Mouse (Mus musculus): Measurements from ENCODE around the gene Ndufa4l2.

Ndufa4l2 gene

DNA sequence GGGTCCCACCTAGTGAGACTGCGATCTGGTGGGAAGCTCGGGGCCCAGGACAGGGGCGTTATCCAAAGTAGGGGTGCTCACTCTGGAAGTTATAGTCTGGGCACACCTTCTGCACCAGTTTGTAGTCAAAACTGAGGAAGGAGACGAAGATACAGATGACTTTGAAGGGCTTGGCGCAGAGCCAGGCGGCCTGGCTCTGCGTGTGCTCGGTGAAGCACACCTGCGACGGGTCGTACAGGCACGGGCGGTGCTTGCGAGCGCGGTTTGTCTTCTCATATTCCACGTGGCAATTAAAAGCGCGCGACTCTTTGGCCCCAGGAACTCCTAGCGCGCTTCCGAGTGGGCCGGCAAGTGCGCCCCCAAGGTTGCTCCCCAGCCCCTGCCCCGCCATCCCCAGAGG is 11.3 kb downstream of the Ndufa4l2 start:
- no peak for DNase-seq (ENCODE audit: low spot score in 2 of 2)

DNA sequence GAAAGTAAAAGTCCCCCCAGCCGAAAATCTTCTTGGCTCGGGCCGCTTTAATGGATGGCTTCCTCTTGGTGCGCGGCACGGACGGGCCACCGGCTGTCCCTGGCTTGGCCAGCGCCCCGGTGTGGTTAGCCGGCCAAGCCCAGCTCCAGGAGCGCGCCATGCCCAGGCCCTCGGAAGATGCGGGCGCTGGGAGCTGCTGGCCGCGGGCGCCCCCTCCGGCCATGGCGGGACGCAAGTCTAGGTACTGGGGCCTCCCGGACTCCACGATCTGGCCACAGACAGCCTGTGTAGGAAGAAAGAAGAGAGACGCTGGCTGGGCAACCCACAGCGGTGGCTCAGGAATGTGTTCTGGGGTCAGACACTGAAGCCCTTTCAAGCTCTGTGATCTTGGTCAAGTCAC is 11.9 kb downstream of the Ndufa4l2 start:
- DNase-seq (ENCODE audit: low spot score in 2 of 2) = peak in 1 of 2 experiments; percentile 76

DNA sequence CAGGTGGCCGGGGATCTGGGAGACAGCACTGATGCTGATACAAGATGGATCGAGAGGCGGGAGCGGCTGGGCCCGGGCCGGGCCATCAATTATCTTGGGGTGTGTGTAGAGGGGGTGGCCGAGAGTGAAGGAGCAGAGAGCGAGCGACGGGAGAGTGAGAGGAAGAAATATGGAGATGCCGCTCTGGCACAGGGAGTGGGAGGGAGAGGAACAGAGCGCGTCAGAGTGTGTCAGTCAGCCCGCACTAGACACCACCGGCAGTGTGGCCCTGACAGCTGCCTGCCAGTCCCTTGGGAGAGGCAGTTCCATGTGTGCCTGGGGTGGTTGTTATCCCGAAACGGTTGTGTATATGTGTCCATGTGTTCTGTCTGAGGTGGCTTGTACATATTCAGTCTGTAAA is 12.7 kb downstream of the Ndufa4l2 start:
- DNase-seq (ENCODE audit: low spot score in 2 of 2) = no peak

DNA sequence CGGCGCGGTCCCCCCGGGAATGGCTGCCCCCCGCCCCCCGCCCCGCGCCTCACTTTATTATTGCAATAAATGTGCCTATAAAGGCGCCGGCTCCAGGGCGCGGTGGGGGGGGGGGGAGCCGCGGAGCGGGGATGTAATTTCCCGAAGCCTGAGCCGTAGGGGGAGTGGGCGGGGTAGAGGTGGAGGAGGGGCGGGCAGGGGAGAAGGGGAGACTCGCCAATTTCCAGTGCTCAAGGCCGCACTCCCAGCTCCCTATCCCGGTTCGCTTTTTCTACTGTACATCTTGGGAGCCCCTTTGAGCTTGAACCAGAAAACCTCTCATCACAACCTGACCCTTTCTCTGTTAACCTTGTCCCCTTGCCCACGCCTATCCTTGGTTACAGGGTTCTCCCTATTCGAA is 16.2 kb downstream of the Ndufa4l2 start:
- DNase-seq (ENCODE audit: low spot score in 2 of 2) = no peak

DNA sequence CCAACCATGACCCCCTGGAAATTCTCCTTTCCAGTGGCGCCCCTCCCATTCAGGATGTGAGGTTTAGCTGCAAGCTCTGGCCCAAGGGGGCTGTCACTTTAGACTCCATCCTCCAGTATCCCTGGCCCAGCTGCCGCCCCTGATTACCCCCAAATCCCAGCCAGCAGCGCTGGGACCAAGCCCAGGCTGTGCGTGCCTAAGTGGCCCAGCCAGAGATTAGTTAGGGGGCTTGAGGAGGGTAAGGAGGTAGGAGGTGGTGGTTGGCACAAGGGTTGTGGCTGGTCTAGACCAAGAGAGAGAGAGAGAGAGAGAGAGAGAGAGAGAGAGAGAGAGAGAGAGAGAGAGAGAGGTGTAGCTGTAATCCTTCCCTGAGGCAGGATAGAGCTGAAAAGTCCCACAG is 16.8 kb downstream of the Ndufa4l2 start:
- DNase-seq (ENCODE audit: low spot score in 2 of 2) = no peak

DNA sequence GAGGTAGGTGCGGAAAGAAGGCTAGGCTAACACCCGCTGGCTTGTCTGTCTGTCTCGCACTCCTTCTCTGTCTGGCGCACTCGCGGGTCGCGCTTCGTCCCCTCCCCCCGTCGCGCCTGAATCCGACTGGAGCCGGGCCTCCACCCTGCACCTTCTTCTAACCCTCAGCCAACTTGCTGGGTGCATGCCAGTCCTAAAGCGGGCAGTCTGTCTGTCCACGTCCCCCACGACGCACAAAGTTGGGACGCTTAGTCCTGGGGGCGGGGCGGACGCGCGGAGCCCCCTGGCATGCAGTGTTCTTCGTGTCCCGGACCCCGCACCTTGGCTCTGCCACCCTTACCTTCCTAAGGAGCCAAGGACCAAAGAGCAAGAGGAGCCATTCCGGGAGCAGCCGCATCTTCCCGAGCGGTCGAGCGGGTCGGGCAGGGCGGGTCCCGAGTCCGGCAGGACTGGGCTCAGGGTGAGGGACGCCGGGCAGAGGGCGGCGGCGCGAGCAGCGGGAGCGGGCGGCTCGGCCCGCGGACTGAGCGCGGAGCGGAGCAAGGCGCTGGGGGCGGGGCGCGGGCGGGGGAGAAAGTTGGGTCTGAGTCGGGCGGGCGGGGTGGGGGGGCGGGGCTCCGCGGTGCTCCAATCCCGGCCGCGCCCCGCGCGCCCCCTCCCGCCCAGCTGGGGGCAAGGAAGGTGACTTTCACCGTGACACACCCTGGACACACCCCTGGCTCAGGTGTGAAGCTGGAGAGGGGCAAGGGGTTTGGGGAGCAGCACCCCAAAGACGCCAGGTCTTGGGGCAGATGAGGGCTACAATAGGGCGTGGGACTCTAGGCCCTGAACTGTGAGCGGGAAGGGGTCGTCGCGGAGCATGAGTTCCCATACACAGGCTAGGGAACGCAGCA is 19.5 kb downstream of the Ndufa4l2 start, which contains the start of gene Nxph4:
Gene Nxph4 (minus strand): TSS at position 524 of the 893 bp plus-strand sequence.
- DNase-seq (ENCODE audit: low spot score in 2 of 2) = no peak

DNA sequence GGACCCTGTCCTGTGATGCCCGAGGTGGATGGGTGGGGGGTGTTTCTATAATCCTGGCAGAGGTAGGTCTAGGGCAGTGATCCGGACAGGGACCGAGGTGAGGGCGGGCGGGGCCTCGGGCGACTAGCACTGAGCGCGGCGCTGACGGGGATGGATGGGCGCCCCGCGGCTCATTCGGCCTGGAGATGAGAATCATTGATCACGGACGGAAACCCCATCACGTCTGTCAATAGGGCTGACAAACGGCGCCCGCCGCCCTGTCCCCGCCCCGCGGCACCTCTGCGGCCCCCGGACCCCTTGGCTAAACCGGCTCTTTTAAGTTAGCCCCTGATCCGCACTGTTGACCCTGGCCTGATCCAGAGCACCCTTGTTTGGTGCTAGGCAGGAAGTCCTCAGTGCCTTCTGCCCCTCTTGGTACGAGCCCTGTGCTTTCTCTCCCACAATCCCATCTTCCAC is 20.2 kb downstream of the Ndufa4l2 start:
- no peak for DNase-seq (ENCODE audit: low spot score in 2 of 2)

DNA sequence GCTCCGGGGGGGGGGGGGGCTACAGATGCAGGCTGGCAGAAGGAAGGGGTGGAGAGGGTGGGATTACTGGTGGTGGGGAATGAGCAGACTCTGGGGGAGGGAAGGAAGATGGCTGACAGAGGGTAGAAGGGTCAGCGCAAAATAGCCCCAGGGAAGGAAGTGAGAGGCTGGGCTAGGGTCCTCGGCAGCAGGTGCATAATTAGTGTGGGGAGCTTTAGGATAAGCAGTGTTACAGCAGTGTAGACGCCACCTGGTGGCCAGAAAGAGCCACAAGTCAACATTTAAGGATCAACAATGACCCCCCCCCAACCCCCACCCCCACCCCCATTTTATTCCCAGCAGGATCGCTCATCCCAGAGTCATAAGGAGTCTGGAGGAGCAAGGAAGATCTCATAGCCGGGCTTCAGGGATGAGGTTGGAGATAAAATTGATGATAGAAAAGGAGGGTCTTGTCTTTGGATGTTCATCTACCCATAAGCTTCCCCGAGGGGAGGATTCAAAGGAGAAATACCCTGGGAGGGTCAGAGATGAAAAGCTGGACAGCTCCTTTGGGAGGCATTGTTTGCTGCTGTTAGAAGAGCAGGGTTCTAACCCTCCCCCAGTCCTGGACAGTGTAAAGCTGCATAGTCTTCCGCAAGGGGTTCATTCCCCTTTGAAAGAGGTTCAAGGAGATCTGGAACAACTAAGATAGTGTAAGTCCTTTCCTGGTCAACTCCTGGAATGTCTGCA is 22.0 kb downstream of the Ndufa4l2 start:
- DNase-seq (ENCODE audit: low spot score in 2 of 2) = no peak

DNA sequence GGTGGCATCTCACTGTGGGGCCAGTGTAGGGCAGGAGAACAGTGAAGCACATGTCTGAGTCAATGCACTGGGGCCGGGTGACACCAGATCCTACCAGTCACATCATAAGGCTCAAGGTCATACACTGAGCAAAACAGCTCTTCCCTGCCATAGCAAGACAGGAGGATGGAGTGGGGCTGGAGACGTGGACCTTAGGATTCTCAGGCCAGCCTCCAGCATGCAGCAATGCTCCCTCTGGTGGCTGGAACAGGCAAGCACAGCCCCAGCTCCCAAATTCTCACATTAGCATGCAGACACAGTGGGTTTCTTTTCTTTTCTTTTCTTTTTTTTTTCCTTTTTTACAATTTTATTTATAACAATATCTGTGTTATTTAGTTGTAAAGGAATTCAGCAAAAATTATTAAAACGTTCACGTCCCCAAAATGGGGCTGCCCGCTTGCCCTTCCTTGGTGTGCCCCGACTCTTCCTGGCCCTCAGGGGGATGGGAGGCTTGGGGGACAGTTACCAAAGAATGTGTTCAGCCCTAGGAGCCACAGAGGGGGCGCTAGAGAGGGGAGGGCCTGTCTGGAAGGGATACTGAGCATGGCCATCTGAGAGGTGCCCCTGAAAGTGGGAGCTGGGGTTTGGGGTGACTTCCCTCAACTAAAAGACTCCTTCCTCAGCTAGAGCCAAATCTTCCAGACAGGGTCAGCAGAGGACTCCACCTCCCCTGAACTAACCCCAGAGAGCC is 23.3 kb downstream of the Ndufa4l2 start:
- DNase-seq (ENCODE audit: low spot score in 2 of 2) = peak; percentile 72 to 87

DNA sequence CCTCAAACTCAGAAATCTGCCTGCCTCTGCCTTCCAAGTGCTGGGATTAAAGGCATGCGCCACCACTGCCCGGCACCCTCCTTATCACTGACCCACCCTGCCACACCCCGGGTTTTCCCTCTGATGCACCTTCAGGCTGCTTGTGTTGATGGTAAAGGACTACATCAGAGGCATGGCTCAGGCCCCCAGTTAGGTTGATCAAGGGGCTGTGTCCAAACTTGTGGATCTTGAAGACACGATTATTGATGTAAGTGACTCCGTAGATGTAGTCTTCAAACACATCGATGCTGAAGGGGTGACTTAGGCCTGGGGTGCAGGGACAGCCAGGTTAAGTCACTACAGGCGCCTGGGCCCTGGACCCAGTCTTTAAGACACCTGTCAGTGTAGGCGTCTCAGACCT is 26.7 kb downstream of the Ndufa4l2 start:
- DNase-seq (ENCODE audit: low spot score in 2 of 2) = no peak

DNA sequence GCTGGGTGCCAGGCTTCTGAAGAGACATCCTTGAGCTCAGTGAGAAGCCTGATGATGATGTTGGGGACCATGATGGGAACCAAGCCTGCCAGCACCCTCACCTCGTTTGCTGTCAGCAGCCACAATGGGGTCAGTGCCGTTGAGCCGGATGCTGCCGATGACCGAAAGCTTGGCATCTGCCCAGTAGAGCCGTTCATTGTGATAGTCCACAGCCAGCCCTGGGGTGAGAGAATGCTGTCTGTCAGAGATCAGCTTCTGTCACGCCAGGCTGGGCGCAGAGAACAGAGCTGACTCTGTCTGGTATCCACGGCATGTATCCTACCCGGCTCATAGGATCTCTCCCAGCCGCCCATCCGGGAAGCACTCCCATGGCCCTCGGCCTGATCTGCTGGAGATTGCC is 27.3 kb downstream of the Ndufa4l2 start:
- DNase-seq (ENCODE audit: low spot score in 2 of 2) = no peak

DNA sequence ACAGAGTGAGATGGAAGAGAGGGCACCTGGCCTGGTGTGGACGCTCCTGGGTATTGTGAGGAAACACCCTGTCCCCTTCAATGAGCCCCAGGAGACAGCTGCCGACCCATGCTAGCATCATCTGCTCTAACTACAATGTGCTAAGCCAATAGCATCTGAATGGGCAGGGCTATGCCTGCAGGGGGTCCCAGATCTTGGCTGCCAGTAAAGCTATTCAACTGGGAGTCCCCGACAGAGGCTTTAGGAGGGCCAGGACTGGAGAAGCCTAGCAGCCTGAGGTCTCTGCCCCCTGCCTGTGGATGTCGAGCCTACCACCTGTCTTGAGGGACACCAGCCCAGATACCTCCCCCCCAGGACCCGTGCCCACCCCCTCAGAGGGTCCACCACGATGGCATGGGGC is 28.0 kb downstream of the Ndufa4l2 start:
- no peak for DNase-seq (ENCODE audit: low spot score in 2 of 2)

DNA sequence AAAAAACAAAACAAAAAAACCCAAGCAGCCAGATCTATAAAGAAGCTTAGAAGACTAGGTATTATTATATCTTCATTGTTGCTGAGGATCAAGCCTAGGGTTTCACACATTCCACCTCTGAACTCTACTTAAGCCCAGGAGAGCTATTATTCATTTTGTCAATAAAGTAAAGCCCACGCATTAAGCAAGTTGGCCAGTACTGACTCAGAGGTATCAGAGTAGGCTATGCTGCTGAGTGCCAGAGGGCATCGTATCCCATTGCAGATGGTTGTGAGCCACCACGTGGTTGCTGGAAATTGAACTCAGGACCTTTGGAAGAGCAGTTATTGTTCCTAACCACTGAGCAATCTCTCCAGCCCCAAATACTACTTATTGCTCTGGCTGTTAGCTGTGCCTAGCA is 29.1 kb downstream of the Ndufa4l2 start:
- no peak for DNase-seq (ENCODE audit: low spot score in 2 of 2)

DNA sequence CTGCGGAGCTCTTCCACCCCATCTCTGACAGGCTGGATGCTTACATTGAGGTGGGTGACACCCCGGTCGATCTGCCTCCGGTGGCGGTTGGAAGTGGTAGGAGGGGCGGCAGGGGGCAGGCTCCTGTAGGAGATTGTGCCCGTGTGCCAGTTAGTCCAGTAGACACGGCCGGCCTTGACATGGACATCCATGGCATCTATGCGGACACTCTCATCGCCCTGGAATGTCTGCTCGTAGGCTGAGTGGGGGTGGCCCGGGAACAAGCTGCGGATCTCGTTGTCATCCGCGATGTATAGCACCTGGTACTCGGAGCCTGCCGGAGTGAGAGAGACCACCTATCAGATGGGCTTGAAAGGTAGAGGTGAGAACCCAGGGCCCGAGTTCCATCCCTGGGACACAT is 29.6 kb downstream of the Ndufa4l2 start:
- no peak for DNase-seq (ENCODE audit: low spot score in 2 of 2)

DNA sequence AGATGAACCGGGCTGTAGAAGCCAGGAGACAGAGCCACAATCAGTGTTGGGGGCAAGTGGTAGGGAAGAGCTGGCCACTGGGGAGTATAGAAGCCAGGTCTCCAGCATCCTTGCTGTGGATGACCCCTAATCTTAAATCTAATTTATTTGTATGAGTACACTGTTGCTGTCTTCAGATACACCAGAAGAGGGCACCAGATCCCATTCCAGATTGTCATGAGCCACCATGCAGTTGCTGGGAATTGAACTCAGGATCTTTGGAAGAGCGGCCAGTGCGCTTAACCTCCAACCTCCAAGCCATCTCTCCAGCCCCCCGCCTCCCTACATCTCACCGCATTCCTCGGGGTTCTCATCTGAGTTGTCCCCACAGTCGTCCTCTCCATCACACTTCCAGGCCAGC is 31.7 kb downstream of the Ndufa4l2 start:
- DNase-seq (ENCODE audit: low spot score in 2 of 2) = no peak

DNA sequence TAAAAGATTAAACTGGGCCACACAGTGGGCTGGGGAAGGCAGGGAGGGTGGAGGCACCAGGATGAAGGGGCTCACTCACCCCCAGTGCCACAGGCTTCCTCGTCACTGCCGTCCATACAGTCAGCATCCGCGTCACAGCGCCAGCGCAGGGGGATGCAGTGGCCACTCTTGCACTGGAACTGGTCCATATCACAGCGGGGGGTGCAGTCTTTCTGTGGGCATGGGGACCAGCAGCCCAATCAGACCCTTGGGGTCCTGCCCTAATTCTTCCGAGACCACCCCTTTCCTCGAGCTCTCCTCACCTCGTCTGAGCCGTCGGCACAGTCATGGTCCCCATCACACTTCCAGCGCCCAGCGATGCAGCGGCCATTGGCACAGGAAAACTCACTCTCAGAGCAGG is 33.5 kb downstream of the Ndufa4l2 start:
- no peak for DNase-seq (ENCODE audit: low spot score in 2 of 2)

DNA sequence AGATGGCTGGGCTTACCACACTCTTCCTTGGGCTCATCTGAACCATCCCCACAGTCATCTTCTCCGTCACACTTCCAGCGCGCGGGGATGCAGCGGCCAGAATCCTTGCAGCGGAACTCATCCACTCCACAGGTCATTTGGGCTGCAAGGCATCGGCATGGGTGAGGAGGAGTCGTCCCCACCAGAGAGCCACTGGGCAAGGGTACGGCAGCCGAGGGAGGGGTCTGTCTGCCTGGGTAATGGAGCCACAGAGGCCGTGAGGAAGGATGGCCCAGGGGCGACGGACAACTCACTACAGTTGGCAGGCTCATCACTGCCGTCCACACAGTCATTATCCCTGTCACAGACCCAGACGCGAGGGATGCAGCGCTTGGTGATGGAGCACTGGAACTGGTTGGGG is 35.1 kb downstream of the Ndufa4l2 start:
- no peak for DNase-seq (ENCODE audit: low spot score in 2 of 2)

DNA sequence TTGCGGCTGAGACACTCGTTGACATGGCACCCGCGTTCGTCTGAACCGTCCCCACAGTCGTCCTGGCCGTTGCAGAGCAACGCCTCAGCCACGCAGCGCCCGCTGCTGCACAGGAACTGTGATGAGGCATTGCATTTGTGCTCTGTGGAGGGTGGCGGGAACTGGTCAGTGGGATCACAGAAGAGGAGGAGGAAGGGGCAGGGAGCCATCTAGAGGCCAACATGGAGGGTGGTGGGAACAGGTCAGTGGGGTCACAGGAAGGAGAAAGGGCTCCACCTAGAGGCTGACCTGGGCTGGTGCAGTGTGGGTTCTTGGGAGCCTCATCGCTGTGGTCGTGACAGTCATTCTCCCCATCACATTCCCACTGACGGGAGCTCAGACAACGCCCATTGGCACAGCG is 40.9 kb downstream of the Ndufa4l2 start:
- peak in 1 of 2 experiments; percentile 46 for DNase-seq (ENCODE audit: low spot score in 2 of 2)

DNA sequence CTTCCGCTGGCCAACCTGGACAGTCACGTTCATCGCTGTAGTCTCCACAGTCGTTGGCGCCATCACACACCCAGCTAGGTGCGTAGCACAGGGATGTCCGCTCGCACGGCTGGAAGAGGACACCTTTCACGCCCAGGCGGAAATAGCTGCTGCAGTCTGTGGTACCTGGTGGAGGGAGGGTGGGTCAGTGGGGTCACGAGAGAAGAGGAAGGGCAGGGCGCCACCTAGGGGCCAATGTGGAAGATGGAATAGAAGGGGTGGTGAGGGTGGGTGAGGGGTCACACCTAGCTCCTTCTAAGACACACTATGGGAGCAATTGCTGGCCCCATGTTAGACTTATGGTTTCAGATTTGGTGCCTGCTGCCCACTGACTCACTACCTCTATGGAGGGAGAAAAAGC is 42.6 kb downstream of the Ndufa4l2 start:
- DNase-seq (ENCODE audit: low spot score in 2 of 2) = no peak

DNA sequence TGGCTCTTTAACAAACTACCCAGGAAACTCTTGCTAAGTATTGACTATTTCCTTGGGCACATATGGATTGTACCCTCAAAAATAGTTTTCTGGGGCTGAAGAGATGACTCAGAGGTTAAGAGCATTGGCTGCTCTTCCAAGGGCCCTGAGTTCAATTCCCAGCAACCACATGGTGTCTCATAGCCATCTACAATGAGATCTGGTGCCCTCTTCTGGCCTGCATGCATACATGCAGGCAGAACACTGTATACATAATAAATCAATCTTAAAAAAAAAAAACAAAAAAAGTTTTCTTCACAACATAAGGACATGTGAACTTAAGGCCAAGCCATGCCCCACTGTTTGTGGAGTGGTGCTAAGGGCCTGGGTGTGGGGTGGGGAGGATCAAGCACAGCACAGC is 46.4 kb downstream of the Ndufa4l2 start:
- no peak for DNase-seq (ENCODE audit: low spot score in 2 of 2)

DNA sequence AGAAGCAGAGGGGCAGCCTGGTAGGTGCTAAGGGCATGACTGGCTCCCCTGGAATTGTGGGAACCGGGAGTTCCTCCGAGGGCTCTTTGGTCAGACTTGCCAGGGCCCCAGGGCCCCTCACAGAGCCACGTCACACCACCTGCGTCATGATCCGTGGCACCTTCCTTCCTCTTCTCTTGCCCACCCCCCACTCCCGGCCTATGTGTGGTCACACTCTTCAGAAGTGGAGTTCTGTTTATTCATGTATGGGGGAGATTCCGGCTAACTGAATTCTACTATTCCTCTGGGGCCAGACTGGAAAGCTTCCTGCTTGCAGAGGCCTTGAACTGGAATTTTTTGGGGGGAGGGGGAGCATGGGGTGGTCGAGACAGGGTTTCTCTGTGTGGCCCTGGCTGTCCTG is 49.1 kb downstream of the Ndufa4l2 start:
- no peak for DNase-seq (ENCODE audit: low spot score in 2 of 2)

DNA sequence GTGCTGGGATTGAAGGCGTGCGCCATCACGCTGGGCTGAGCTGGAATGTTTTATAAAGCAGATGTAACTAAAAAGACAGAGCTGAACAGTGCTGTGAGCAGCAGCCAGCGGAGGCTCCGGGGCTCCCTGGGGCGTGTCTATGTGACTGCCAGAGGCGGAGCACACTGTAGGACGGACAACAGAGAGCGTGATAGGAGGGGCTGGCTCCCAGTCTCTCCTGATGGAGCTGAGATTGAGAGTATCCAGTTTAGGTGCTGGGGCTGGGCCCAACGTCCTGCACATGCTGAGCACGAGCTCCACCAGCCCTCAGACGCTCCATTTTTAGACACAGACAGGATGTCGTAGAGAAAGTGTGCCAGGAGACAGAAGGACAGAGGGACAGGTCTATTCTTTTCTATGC is 49.5 kb downstream of the Ndufa4l2 start:
- no peak for DNase-seq (ENCODE audit: low spot score in 2 of 2)
